Mouse (Mus musculus): ENCODE data around the gene Nlrp2. TPM values are rescaled to one million over a fixed set of nuclear protein-coding genes. Genes with fewer than 3 reads are reported as not detected.

Gene Nlrp2
- polyA plus RNA-seq (2014; fragmentation: Nextera tagmentation; extraction: Ambion mirVana) = not detected in 2 replicates

DNA sequence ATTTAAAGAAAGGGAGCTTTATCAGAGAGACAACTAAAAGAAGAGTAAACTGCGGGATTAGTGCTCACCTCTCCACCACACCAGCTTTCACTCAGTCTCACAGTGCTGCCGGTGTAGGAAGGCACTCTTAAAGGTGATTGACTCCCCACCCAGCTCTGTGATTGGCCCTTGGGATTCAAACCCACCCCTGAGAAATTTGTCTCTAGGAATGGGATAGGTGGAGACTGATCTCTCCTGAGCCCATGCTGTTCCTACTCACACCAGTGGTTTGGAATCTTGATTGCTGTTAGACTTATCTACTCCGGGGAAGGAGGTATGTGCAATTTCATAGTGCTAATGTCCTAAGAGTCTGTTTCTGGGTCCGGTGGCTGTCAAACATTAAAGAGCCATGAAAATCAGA lies at the start of gene Nlrp2:
Gene Nlrp2 (minus strand): TSS at position 101 of the 400 bp plus-strand sequence.
- no peak for ATAC-seq (ENCODE audit: low FRiP score)
- H3K4me3 ChIP-seq (ENCODE audit: low read depth, low read length) = no peak within 1 kb of the TSS
- H3K27ac ChIP-seq (ENCODE audit: low read depth, low read length) = no peak within 1 kb of the TSS
- 77% methylated on average over 4 of the region's 4 CpGs for WGBS
- H3K27me3 ChIP-seq (ENCODE audit: control insufficient read depth, insufficient read depth, low read length) = no peaks in the 10 kb centered on the region
- peaks cover 39% of the 10 kb centered on the region for H3K9me3 ChIP-seq (ENCODE audit: control insufficient read depth, low read length)
- no peaks in the 10 kb centered on the region for H3K36me3 ChIP-seq (ENCODE audit: control insufficient read depth, insufficient read depth, low read length)
- DNase-seq (ENCODE audit: low spot score, missing footprints) = no peak
- no peak within 1 kb of the TSS for H3K4me2 ChIP-seq
- H3K9ac ChIP-seq (ENCODE audit: low read length) = no peak within 1 kb of the TSS
- no peaks in the 10 kb centered on the region for H3K4me1 ChIP-seq (ENCODE audit: control insufficient read depth, insufficient read depth, low read length)

DNA sequence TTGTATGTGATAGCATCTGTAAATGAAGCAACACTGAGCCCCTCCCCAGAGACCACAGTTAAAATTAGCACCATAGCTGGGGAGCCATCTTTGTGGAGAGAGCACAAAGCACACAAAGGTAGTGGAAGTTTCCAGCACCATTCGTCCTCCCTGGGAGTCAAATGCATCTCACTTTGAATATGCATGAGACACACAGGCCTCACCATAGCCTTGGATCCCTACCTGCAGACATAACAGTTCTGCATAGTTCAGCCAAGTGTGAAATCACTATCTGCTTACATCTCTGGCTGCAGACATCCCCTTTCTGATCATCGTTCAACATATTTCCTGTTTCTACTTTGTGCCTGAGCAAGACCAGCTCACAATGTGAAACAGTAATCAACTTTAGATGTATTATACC lies 15.9 kb upstream of the Nlrp2 start:
- H3K4me3 ChIP-seq (ENCODE audit: low read depth, low read length) = no peak overlapping the region
- 75% methylated on average over 2 of the region's 2 CpGs for WGBS
- no peaks in the 10 kb centered on the region for H3K4me1 ChIP-seq (ENCODE audit: control insufficient read depth, insufficient read depth, low read length)
- peaks cover 35% of the 10 kb centered on the region for H3K9me3 ChIP-seq (ENCODE audit: control insufficient read depth, low read length)
- H3K27me3 ChIP-seq (ENCODE audit: control insufficient read depth, insufficient read depth, low read length) = no peaks in the 10 kb centered on the region
- ATAC-seq (ENCODE audit: low FRiP score) (no peak), DNase-seq (ENCODE audit: low spot score, missing footprints) (no peak)
- H3K9ac ChIP-seq (ENCODE audit: low read length) = no peak overlapping the region
- H3K36me3 ChIP-seq (ENCODE audit: control insufficient read depth, insufficient read depth, low read length) = no peaks in the 10 kb centered on the region
- H3K4me2 ChIP-seq = no peak overlapping the region
- no peak overlapping the region for H3K27ac ChIP-seq (ENCODE audit: low read depth, low read length)

DNA sequence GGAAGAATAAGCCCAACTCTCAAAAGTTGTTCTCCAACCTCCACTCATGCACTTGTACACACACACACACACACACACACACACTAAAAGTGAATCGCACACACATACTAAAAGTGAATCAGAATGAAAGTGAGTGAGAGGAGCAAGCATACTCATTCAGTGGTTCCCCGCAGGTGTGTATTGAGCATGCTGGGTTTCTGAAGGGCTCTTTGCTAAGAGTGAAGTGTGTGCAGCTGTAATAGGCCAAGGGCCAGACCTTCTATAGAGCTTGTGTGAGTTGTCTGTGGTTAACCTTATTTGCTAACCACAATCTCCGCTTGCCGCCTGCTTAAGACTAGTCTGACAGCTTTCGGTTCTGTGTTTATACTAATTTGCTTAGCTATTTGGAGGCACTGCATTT lies 12.8 kb upstream of the Nlrp2 start:
- WGBS = 92% methylated on average over 5 of the region's 5 CpGs
- H3K36me3 ChIP-seq (ENCODE audit: control insufficient read depth, insufficient read depth, low read length) = no peaks in the 10 kb centered on the region
- no peak overlapping the region for H3K4me2 ChIP-seq
- no peaks in the 10 kb centered on the region for H3K27me3 ChIP-seq (ENCODE audit: control insufficient read depth, insufficient read depth, low read length)
- ATAC-seq (ENCODE audit: low FRiP score) (no peak), DNase-seq (ENCODE audit: low spot score, missing footprints) (no peak)
- peaks cover 50% of the 10 kb centered on the region for H3K9me3 ChIP-seq (ENCODE audit: control insufficient read depth, low read length)
- no peak overlapping the region for H3K27ac ChIP-seq (ENCODE audit: low read depth, low read length)
- no peaks in the 10 kb centered on the region for H3K4me1 ChIP-seq (ENCODE audit: control insufficient read depth, insufficient read depth, low read length)
- no peak overlapping the region for H3K9ac ChIP-seq (ENCODE audit: low read length)
- H3K4me3 ChIP-seq (ENCODE audit: low read depth, low read length) = no peak overlapping the region

DNA sequence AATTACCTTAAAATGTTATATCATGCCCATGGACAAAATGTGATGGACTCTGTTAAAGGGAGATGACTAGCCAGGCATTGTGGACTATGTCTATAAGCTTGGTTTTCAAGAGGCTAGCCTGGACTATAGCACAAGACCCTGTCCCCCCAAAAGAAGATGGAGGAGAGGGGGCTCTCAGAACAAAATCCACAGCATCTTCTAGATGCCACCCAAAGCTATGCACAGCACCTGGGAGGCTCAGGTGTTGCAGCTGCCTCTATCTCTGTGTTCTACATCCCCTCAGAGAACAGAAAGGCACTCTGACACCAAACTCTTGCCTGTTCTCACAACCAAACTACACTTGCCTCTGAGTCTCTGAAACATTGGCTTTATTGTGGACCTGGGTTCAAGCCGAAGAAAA lies 598 bp downstream of the Nlrp2 start, which contains the start of gene Gm5065:
Gene Gm5065 (plus strand): TSS at position 301 of the 400 bp plus-strand sequence.
- 87% methylated on average over 1 of the region's 1 CpGs for WGBS
- Histone ChIP-seq H3K36me3 (ENCODE audit: control insufficient read depth, insufficient read depth, low read length) (no peaks in the 10 kb centered on the region), H3K9me3 (ENCODE audit: control insufficient read depth, low read length) (peaks cover 32% of the 10 kb centered on the region), H3K27me3 (ENCODE audit: control insufficient read depth, insufficient read depth, low read length) (no peaks in the 10 kb centered on the region), H3K4me1 (ENCODE audit: control insufficient read depth, insufficient read depth, low read length) (no peaks in the 10 kb centered on the region), H3K4me3 (ENCODE audit: low read depth, low read length) (no peak within 1 kb of the TSS), H3K27ac (ENCODE audit: low read depth, low read length) (no peak within 1 kb of the TSS), H3K9ac (ENCODE audit: low read length) (no peak within 1 kb of the TSS), H3K4me2 (no peak within 1 kb of the TSS)
- DNase-seq (ENCODE audit: low spot score, missing footprints) (no peak), ATAC-seq (ENCODE audit: low FRiP score) (no peak)

DNA sequence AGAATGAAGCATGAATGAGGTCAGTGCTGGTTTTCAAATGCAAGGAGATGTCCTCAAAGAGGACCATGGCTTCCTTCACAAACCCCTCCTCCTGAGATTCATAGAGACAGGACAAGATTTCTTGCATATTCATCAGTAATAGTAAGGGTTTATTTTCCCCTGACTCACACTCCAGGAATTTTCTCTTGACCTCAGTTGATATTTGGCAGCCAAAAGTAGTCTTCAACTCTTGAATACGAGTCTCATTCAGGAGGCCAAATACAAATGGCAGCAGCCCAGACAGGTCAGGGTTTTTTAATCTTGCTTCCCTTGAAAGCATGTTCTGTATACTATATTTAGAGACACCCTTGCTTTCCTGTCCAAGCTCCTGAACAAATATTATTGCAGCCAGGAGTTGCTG lies 23.3 kb downstream of the Nlrp2 start:
- no peaks in the 10 kb centered on the region for H3K36me3 ChIP-seq (ENCODE audit: control insufficient read depth, insufficient read depth, low read length)
- H3K4me2 ChIP-seq = no peak overlapping the region
- WGBS = 81% methylated on average over 1 of the region's 1 CpGs
- no peak overlapping the region for H3K9ac ChIP-seq (ENCODE audit: low read length)
- no peaks in the 10 kb centered on the region for H3K4me1 ChIP-seq (ENCODE audit: control insufficient read depth, insufficient read depth, low read length)
- ATAC-seq (ENCODE audit: low FRiP score) (no peak), DNase-seq (ENCODE audit: low spot score, missing footprints) (no peak)
- H3K27ac ChIP-seq (ENCODE audit: low read depth, low read length) = no peak overlapping the region
- peaks cover 20% of the 10 kb centered on the region; the same call in 1 of the 2 replicates for H3K9me3 ChIP-seq (ENCODE audit: control insufficient read depth, low read length)
- no peak overlapping the region for H3K4me3 ChIP-seq (ENCODE audit: low read depth, low read length)
- H3K27me3 ChIP-seq (ENCODE audit: control insufficient read depth, insufficient read depth, low read length) = no peaks in the 10 kb centered on the region

DNA sequence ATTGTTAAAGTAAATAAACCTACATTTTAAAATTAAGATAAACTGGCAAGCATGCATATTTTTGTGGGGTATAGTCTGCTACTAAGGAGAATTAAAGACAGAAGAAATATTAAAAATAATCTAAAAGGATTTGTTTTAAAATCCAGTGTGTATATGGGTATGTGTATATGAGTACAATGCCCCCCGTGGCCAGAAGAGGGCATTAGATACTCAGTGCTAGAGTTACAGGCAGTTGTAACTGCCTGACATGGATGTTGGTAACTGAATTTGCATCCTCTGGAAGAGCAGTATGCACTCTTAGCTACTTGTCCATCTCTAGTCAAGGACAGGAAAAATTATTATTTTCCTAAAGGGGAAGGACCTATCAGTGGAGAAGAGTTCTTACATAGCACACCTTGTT lies 62.6 kb downstream of the Nlrp2 start:
- no peak for ATAC-seq (ENCODE audit: low FRiP score)
- WGBS = 52% methylated on average over 1 of the region's 1 CpGs
- Histone ChIP-seq H3K9ac (ENCODE audit: low read length) (no peak overlapping the region), H3K4me2 (no peak overlapping the region), H3K36me3 (ENCODE audit: control insufficient read depth, insufficient read depth, low read length) (no peaks in the 10 kb centered on the region), H3K4me3 (ENCODE audit: low read depth, low read length) (no peak overlapping the region), H3K27ac (ENCODE audit: low read depth, low read length) (no peak overlapping the region), H3K9me3 (ENCODE audit: control insufficient read depth, low read length) (peaks cover 16% of the 10 kb centered on the region; the same call in 1 of the 2 replicates), H3K4me1 (ENCODE audit: control insufficient read depth, insufficient read depth, low read length) (no peaks in the 10 kb centered on the region), H3K27me3 (ENCODE audit: control insufficient read depth, insufficient read depth, low read length) (no peaks in the 10 kb centered on the region)
- no peak for DNase-seq (ENCODE audit: low spot score, missing footprints)

DNA sequence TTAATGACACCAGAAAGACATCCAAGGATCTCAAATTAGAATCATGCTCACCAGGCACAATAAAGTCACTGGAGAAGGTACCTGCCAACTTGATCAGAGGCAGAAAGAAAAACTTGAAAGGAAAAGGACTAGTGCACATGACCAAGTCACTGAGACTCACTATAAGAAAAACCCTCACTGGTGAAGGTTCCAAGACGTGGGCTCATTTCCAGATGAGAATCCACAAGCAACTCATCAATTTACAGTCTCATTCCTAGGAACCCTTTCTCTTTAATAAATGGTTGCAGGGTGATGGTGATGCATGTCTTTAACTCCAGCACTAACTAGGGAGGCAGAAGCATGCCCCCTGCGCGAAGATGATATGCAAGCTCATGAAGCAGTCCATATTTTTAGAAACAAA lies 87.8 kb downstream of the Nlrp2 start:
- Histone ChIP-seq H3K9ac (ENCODE audit: low read length) (no peak overlapping the region), H3K4me3 (ENCODE audit: low read depth, low read length) (no peak overlapping the region), H3K9me3 (ENCODE audit: control insufficient read depth, low read length) (peaks cover 9% of the 10 kb centered on the region; the same call in 1 of the 2 replicates), H3K36me3 (ENCODE audit: control insufficient read depth, insufficient read depth, low read length) (no peaks in the 10 kb centered on the region), H3K4me1 (ENCODE audit: control insufficient read depth, insufficient read depth, low read length) (no peaks in the 10 kb centered on the region), H3K27ac (ENCODE audit: low read depth, low read length) (no peak overlapping the region), H3K27me3 (ENCODE audit: control insufficient read depth, insufficient read depth, low read length) (no peaks in the 10 kb centered on the region), H3K4me2 (no peak overlapping the region)
- ATAC-seq (ENCODE audit: low FRiP score) (no peak), DNase-seq (ENCODE audit: low spot score, missing footprints) (no peak)
- 83% methylated on average over 3 of the region's 3 CpGs for WGBS

Other genes starting within 250 kb of the Nlrp2 start
- not detected in 2 replicates for gene Rfpl4, start 234.1 kb downstream of the Nlrp2 start, polyA plus RNA-seq (2014; fragmentation: Nextera tagmentation; extraction: Ambion mirVana)
- 0.19 and 0.47 TPM in 2 replicates for gene Rasl2-9, start 225.1 kb downstream of the Nlrp2 start, polyA plus RNA-seq (2014; fragmentation: Nextera tagmentation; extraction: Ambion mirVana)
- not detected in 2 replicates for gene Vmn1r55, start 201.4 kb downstream of the Nlrp2 start, polyA plus RNA-seq (2014; fragmentation: Nextera tagmentation; extraction: Ambion mirVana)
- not detected in 2 replicates for gene Vmn1r56, start 154.3 kb downstream of the Nlrp2 start, polyA plus RNA-seq (2014; fragmentation: Nextera tagmentation; extraction: Ambion mirVana)
- not detected in 2 replicates for gene Vmn1r57, start 132.5 kb downstream of the Nlrp2 start, polyA plus RNA-seq (2014; fragmentation: Nextera tagmentation; extraction: Ambion mirVana)
- not detected in 2 replicates for gene Gm5065, start 498 bp downstream of the Nlrp2 start, polyA plus RNA-seq (2014; fragmentation: Nextera tagmentation; extraction: Ambion mirVana)
- gene Vmn1r58, start 62.4 kb upstream of the Nlrp2 start, polyA plus RNA-seq (2014; fragmentation: Nextera tagmentation; extraction: Ambion mirVana) = not detected in 2 replicates
- not detected in 2 replicates for gene Vmn1r59, start 105.7 kb upstream of the Nlrp2 start, polyA plus RNA-seq (2014; fragmentation: Nextera tagmentation; extraction: Ambion mirVana)
- gene Vmn2r28, start 142.9 kb upstream of the Nlrp2 start, polyA plus RNA-seq (2014; fragmentation: Nextera tagmentation; extraction: Ambion mirVana) = not detected in 2 replicates
- not detected in 2 replicates for gene Vmn1r60, start 196.3 kb upstream of the Nlrp2 start, polyA plus RNA-seq (2014; fragmentation: Nextera tagmentation; extraction: Ambion mirVana)

All from midbrain, embryonic 11.5 days (tissue).